Comparison of ENCODE assay signal across 8 mouse cellular contexts in genomic region chr11:35587174-35587959, GRCm38 (mm10).
DNase-seq lines count a peak whose midpoint lies in the region; ATAC-seq and TF ChIP-seq lines count a peak whose summit lies in the region.

No protein-coding gene starts in this region.

- intact Hi-C loops in left cerebral cortex, adult 2 months (cut with DNase I) = no loop called here

- no peak overlapping the region for H3K9ac ChIP-seq in hindbrain, embryonic 12.5 days
- peak overlapping the region; percentile 43; the same call in 1 of the 2 replicates for H3K9ac ChIP-seq in neural tube, embryonic 13.5 days

- peak; percentile 98 for DNase-seq in 3T3-L1 (ENCODE audit: low read depth, low spot score)
- DNase-seq in adrenal gland, postnatal 25 days = peak; percentile 95
- DNase-seq in frontal cortex, postnatal 25 days (ENCODE audit: low spot score in 2 of 2) = peak; percentile 42 to 45
- DNase-seq in left cerebral cortex, adult 2 months (ENCODE audit: extremely low spot score in 1 of 2, low spot score in 2 of 2) = peak; percentile 66 to 73
- DNase-seq in thymus, postnatal 10 days (ENCODE audit: low spot score in 2 of 2) = no peak

- H3K36me3 ChIP-seq in hindbrain, embryonic 12.5 days = 0 out of 2 replicates have a peak, but pooled peaks cover 3% of the 10 kb centered on the region
- no peaks in the 10 kb centered on the region for H3K36me3 ChIP-seq in neural tube, embryonic 13.5 days

- H3K27me3 ChIP-seq in hindbrain, embryonic 12.5 days = no peaks in the 10 kb centered on the region
- H3K27me3 ChIP-seq in neural tube, embryonic 13.5 days = no peaks in the 10 kb centered on the region

- H3K4me1 ChIP-seq in hindbrain, embryonic 12.5 days = peaks cover 17% of the 10 kb centered on the region
- peaks cover 21% of the 10 kb centered on the region for H3K4me1 ChIP-seq in neural tube, embryonic 13.5 days (replicated peaks)

- ATAC-seq in hindbrain, embryonic 12.5 days (ENCODE audit: low FRiP score) = peak; percentile 85
- ATAC-seq in neural tube, embryonic 13.5 days (ENCODE audit: low read depth) = peak; percentile 87
- no peak for ATAC-seq in granulocyte monocyte progenitor cell, adult 5-6 weeks (replicated peaks; ENCODE audit: poor library complexity, severe bottlenecking)

- WGBS in hindbrain, embryonic 12.5 days = 62% methylated on average over 13 of the region's 13 CpGs
- 51% methylated on average over 13 of the region's 13 CpGs for WGBS in neural tube, embryonic 13.5 days

- no peaks in the 10 kb centered on the region for H3K9me3 ChIP-seq in hindbrain, embryonic 12.5 days (replicated peaks)
- no peaks in the 10 kb centered on the region for H3K9me3 ChIP-seq in neural tube, embryonic 13.5 days

- H3K4me3 ChIP-seq in hindbrain, embryonic 12.5 days = no peak overlapping the region
- no peak overlapping the region for H3K4me3 ChIP-seq in left cerebral cortex, adult 2 months
- H3K4me3 ChIP-seq in neural tube, embryonic 13.5 days = no peak overlapping the region

- no peak overlapping the region for H3K4me2 ChIP-seq in hindbrain, embryonic 12.5 days (replicated peaks)
- H3K4me2 ChIP-seq in neural tube, embryonic 13.5 days = no peak overlapping the region

- TF ChIP-seq CTCF in left cerebral cortex, adult 2 months (IDR thresholded peaks at IDR 0.05) = no peak

- peak overlapping the region; percentile 56; the same call in 1 of the 2 replicates for H3K27ac ChIP-seq in hindbrain, embryonic 12.5 days
- no peak overlapping the region for H3K27ac ChIP-seq in left cerebral cortex, adult 2 months
- H3K27ac ChIP-seq in neural tube, embryonic 13.5 days (replicated peaks) = peak overlapping the region; percentile 64

Comparison
In these comparisons a context has a peak if more than half of its experiments do, and no peak if none do; other contexts are left out.
1. DNase-seq: peak in 3T3-L1 (single experiment), adrenal gland, postnatal 25 days (single experiment), frontal cortex, postnatal 25 days (2 of 2) and left cerebral cortex, adult 2 months (2 of 2); none in thymus, postnatal 10 days (0 of 2).